Mouse (Mus musculus) spleen, adult 2 months (tissue): ENCODE measurements at regions not wholly inside any gene's neighbourhood (a gene's known extent, or its start where the extent isn't known, plus 50 kb on each side); places are given as distances from the start of the nearest gene placed in this dataset.

Source experiments
- CTCF ChIP-seq: fragments of 200-500 bp; IDR thresholded peaks from 2 replicates; pipeline ENCODE4 v1.5.1; 2011; ENCODE audit warnings: mild to moderate bottlenecking, inconsistent platforms; ENCODE audit not compliant: insufficient read depth, insufficient read length, insufficient replicate concordance; ENCODE audit errors: extremely low read depth
- POLR2A ChIP-seq: fragments of 200-500 bp; IDR thresholded peaks from 2 replicates; pipeline ENCODE4 v1.6.1; 2011; ENCODE audit warnings: low read depth, low read length, inconsistent platforms

GRCm38 (mm10) chr13:115451244-115451643 is 349.5 kb upstream of the Itga1 start:
- TF ChIP-seq POLR2A (no peak), CTCF (no peak)
